Mouse (Mus musculus) liver, embryonic 14.5 days (tissue): ENCODE measurements around the gene Sh3d19.

ENCODE experiments used
- CTCF ChIP-seq: IDR thresholded peaks from 2 replicates; pipeline ENCODE4 v1.5.1; 2016; ENCODE audit warnings: antibody characterized with exemption, low read depth, control low read depth
- EP300 ChIP-seq: IDR thresholded peaks from 2 replicates; pipeline ENCODE4 v1.6.1; 2016; ENCODE audit warnings: antibody characterized with exemption, low read depth

GRCm38 (mm10) chr3:85973376-85974140, 2.6 kb downstream of the Sh3d19 start:
- TF ChIP-seq CTCF (no peak), EP300 (no peak)
